25 mouse cellular contexts compared by ENCODE assay signal in the genomic region with DNA sequence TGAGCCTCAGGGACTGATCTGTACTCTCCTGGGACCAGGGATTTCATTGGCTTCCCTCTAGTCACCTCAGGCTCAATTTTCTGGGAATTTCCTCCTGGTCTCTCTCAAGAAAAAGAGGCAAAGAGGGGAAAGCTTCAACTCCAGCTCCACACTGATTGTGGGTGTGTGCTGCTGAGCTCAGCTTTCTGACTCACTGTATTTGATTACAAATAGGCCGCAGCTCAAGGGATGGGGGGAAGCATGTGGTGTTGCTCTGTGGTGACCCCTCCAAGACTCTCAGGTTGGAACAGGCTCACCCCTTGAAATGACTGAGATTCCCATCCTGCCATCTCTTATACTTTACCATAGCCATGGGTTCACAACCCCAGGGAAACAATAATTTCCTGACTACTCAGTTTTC. TPM values are rescaled to one million over a fixed set of nuclear protein-coding genes. Genes with fewer than 3 reads are reported as not detected.
DNase-seq lines count a peak whose midpoint lies in the region; ATAC-seq lines count a peak whose summit lies in the region.
"Had no signal": no experiment of that assay in that cellular context is flagged by ENCODE, and none has a peak within 500 bp of the region (broad histone marks: within the 10 kb centered on the region; RNA-seq: fewer than 3 reads in every experiment).

No protein-coding gene starts in this region.

- 0 out of 2 replicates have a peak, but pooled peaks cover 2% of the 10 kb centered on the region for H3K4me1 ChIP-seq in heart, embryonic 11.5 days (ENCODE audit: control insufficient read depth, insufficient read depth, low read length)
- H3K4me1 ChIP-seq: embryonic facial prominence, embryonic 13.5 days; embryonic facial prominence, embryonic 15.5 days; forebrain, embryonic 10.5 days; forebrain, embryonic 12.5 days had no signal

- peak; percentile 75 for DNase-seq in heart, adult 11 months
- DNase-seq in 3T3-L1 (ENCODE audit: low read depth, low spot score) (peak; percentile 17), NIH3T3 (ENCODE audit: low read depth) (peak; percentile 45)
- no peak for DNase-seq in urinary bladder, postnatal 36 days (ENCODE audit: low spot score in 2 of 2)
- DNase-seq: adrenal gland, adult 2 months; adrenal gland, postnatal 10 days; adrenal gland, postnatal 25 days; B cell, adult 2 months; cerebellum, adult 11 months; cerebellum, adult 18-20 months; cerebellum, adult 8-10 months; cerebellum, adult 9-11 months; cerebellum, postnatal 14 days; cerebellum, postnatal 36 days; embryo, embryonic 11 days had no signal

- H3K27ac ChIP-seq in heart, embryonic 11.5 days (ENCODE audit: low read depth, low read length), result no peak overlapping the region
- H3K27ac ChIP-seq: embryonic facial prominence, embryonic 13.5 days; embryonic facial prominence, embryonic 15.5 days; forebrain, embryonic 10.5 days; forebrain, embryonic 12.5 days had no signal

- 73% methylated on average over 1 of the region's 1 CpGs for WGBS in heart, embryonic 11.5 days (ENCODE audit: insufficient replicate concordance)

- H3K36me3 ChIP-seq in heart, embryonic 11.5 days (ENCODE audit: control insufficient read depth, insufficient read depth, low read length), result no peaks in the 10 kb centered on the region
- H3K36me3 ChIP-seq: embryonic facial prominence, embryonic 13.5 days; embryonic facial prominence, embryonic 15.5 days; forebrain, embryonic 10.5 days; forebrain, embryonic 12.5 days; G1E had no signal

- ATAC-seq in heart, embryonic 11.5 days (replicated peaks; ENCODE audit: insufficient number of reproducible peaks, low FRiP score, low TSS enrichment), result no peak
- ATAC-seq: CD4-positive, CD25-positive, alpha-beta regulatory T cell, adult 4 months; forebrain, embryonic 14.5 days; forebrain, embryonic 16.5 days had no signal

- no peak overlapping the region for H3K4me3 ChIP-seq in heart, embryonic 11.5 days (ENCODE audit: low read depth, low read length)
- H3K4me3 ChIP-seq: embryonic facial prominence, embryonic 13.5 days; embryonic facial prominence, embryonic 15.5 days; erythroblast, embryonic 14.5 days; forebrain, embryonic 10.5 days; forebrain, embryonic 12.5 days had no signal

- no peak overlapping the region for H3K4me2 ChIP-seq in heart, embryonic 11.5 days
- H3K4me2 ChIP-seq: embryonic facial prominence, embryonic 13.5 days; embryonic facial prominence, embryonic 15.5 days; forebrain, embryonic 12.5 days had no signal

- H3K9me3 ChIP-seq in heart, embryonic 11.5 days (replicated peaks; ENCODE audit: control insufficient read depth, low read length), result no peaks in the 10 kb centered on the region
- H3K9me3 ChIP-seq: embryonic facial prominence, embryonic 13.5 days; embryonic facial prominence, embryonic 15.5 days; forebrain, embryonic 10.5 days; forebrain, embryonic 12.5 days; G1E had no signal

- H3K27me3 ChIP-seq in heart, embryonic 11.5 days (ENCODE audit: control insufficient read depth, insufficient read depth, low read length), result peaks cover 4% of the 10 kb centered on the region; the same call in 1 of the 2 replicates
- H3K27me3 ChIP-seq: embryonic facial prominence, embryonic 15.5 days; forebrain, embryonic 12.5 days had no signal

- H3K9ac ChIP-seq in heart, embryonic 11.5 days (ENCODE audit: low read depth, low read length), result no peak overlapping the region
- H3K9ac ChIP-seq: embryonic facial prominence, embryonic 13.5 days; embryonic facial prominence, embryonic 15.5 days; forebrain, embryonic 12.5 days had no signal

RNA-seq across cellular contexts. Expression of a gene that starts 14.2 kb away (rescaled TPM):
- 0.75 and 1.3 TPM in 2 replicates for polyA plus RNA-seq in heart, embryonic 11.5 days (2014; fragmentation: Nextera tagmentation; extraction: Ambion mirVana)
- polyA plus RNA-seq: erythroblast, embryonic 14.5 days; G1E had no signal

RNA-seq across cellular contexts. Expression of a gene that starts 15.9 kb away (rescaled TPM):
- 6.4 and 8.7 TPM in 2 replicates for polyA plus RNA-seq in heart, embryonic 11.5 days (2014; fragmentation: Nextera tagmentation; extraction: Ambion mirVana)

RNA-seq across cellular contexts. Expression of a gene that starts 55.6 kb away (rescaled TPM):
- 10.3 and 13.6 TPM in 2 replicates for polyA plus RNA-seq in heart, embryonic 11.5 days (2014; fragmentation: Nextera tagmentation; extraction: Ambion mirVana)
- polyA plus RNA-seq: G1E had no signal

Comparison
In these comparisons a context has a peak if more than half of its experiments do, and no peak if none do; other contexts are left out.
1. DNase-seq: peak in heart, adult 11 months (single experiment), 3T3-L1 (single experiment) and NIH3T3 (single experiment); none in urinary bladder, postnatal 36 days (0 of 2).